Mouse (Mus musculus) G1E (cell line): ENCODE data around the gene Prom1.

ENCODE experiments used
- CTCF ChIP-seq: IDR thresholded peaks from 2 replicates; pipeline ENCODE4 v1.5.1; 2012; ENCODE audit warnings: low read depth, low read length, inconsistent platforms, mixed read lengths
- GATA1 ChIP-seq: IDR thresholded peaks from 2 replicates; pipeline ENCODE4 v1.6.1; 2012; ENCODE audit warnings: borderline replicate concordance, low read length, inconsistent platforms, mixed read lengths
- GATA2 ChIP-seq: IDR thresholded peaks from 2 replicates; pipeline ENCODE4 v1.6.1; 2012; ENCODE audit warnings: low read depth, low read length, inconsistent platforms, borderline replicate concordance
- POLR2AphosphoS5 ChIP-seq: IDR thresholded peaks from 2 replicates; pipeline ENCODE4 v1.6.1; 2012; ENCODE audit warnings: low read depth, low read length, inconsistent platforms; ENCODE audit not compliant: insufficient replicate concordance
- TAL1 ChIP-seq: conservative IDR thresholded peaks from 2 replicates; pipeline ENCODE4 v1.6.1; 2012; ENCODE audit warnings: low read depth, low read length, inconsistent platforms, mixed read lengths

- TF ChIP-seq CTCF (no peak), GATA2 (no peak), TAL1 (no peak), GATA1 (no peak), POLR2AphosphoS5 (no peak)
Observed at GRCm38 (mm10) chr5:44100187-44100543, 1.7 kb downstream of the Prom1 start.
